Mouse (Mus musculus) heart, postnatal 0 days (tissue): ENCODE measurements around the gene Hist4h4. TPM values are rescaled to one million over a fixed set of nuclear protein-coding genes. Genes with fewer than 3 reads are reported as not detected.

Source experiments
- ATAC-seq: fragments of 200-750 bp; cut with Nextera tagmentation; 2 replicates; pipeline ENCODE4 v1.8.0; 2017; ENCODE audit warnings: low read depth, moderate number of reproducible peaks, moderate library complexity; ENCODE audit not compliant: insufficient read depth
- DNase-seq: peaks from one replicate; pipeline ENCODE4 v3.0.0-alpha.2; 2016; ENCODE audit warnings: low spot score
- H3K27ac ChIP-seq: fragments of 300-500 bp; sonication (generic); 2 replicates; pipeline ENCODE4 v1.5.1; 2014; ENCODE audit warnings: low read depth, mild to moderate bottlenecking
- H3K27me3 ChIP-seq: fragments of 300-500 bp; sonication (generic); 2 replicates; pipeline ENCODE4 v1.6.1; 2014; ENCODE audit warnings: low read length, mixed read lengths; ENCODE audit not compliant: control insufficient read depth, insufficient read depth
- H3K36me3 ChIP-seq: fragments of 300-500 bp; sonication (generic); replicated peaks from 2 replicates; pipeline ENCODE4 v1.6.1; 2014; ENCODE audit warnings: low read length, mixed read lengths; ENCODE audit not compliant: control insufficient read depth, insufficient read depth
- H3K4me1 ChIP-seq: fragments of 300-500 bp; sonication (generic); 2 replicates; pipeline ENCODE4 v1.6.1; 2014; ENCODE audit warnings: antibody characterized with exemption; ENCODE audit not compliant: control insufficient read depth, insufficient read depth
- H3K4me2 ChIP-seq: fragments of 300-500 bp; sonication (generic); 2 replicates; pipeline ENCODE4 v1.6.1; 2014; ENCODE audit warnings: low read depth, mild to moderate bottlenecking, low read length, moderate library complexity
- H3K4me3 ChIP-seq: fragments of 300-500 bp; sonication (generic); 2 replicates; pipeline ENCODE4 v1.5.1; 2014; ENCODE audit warnings: low read depth, low read length
- H3K9ac ChIP-seq: fragments of 300-500 bp; sonication (generic); replicated peaks from 2 replicates; pipeline ENCODE4 v1.6.1; 2014; ENCODE audit warnings: low read depth, low read length, mixed read lengths
- H3K9me3 ChIP-seq: fragments of 300-500 bp; sonication (generic); replicated peaks from 2 replicates; pipeline ENCODE4 v1.6.1; 2016; ENCODE audit warnings: low read length; ENCODE audit not compliant: control insufficient read depth
- CTCF ChIP-seq: IDR thresholded peaks from 2 replicates; pipeline ENCODE4 v1.5.1; 2016; ENCODE audit warnings: antibody characterized with exemption, control low read depth, low read depth
- EP300 ChIP-seq: IDR thresholded peaks from 2 replicates; pipeline ENCODE4 v1.6.1; 2016; ENCODE audit warnings: antibody characterized with exemption, low read depth
- WGBS: fragments of 180-500 bp; shearing (Covaris S2); extraction: QIAGEN DNeasy Blood & Tissue Kit; methylation state at CpG from one replicate; pipeline ENCODE4 v1.1.7; 2014; 5-methylcytosine and 5-hydroxymethylcytosine counted together
- polyA plus RNA-seq: library from polyadenylated mRNA; unstranded; fragments of >200 nt; fragmentation: Nextera tagmentation; extraction: Ambion mirVana; gene quantifications from 2 replicates; pipeline ENCODE4 v1.2.1, GENCODE M21; 2015
- total RNA-seq: library from RNA; depleted of rRNA; stranded (reverse); fragments of >200 nt; gene quantifications from 2 replicates; pipeline ENCODE4 v1.2.3, GENCODE M21; 2014; ENCODE audit warnings: low replicate concordance; rRNA removed

Gene Hist4h4
- 88.7 and 119 TPM in 2 replicates for total RNA-seq
- 0.34 and 0.37 TPM in 2 replicates for polyA plus RNA-seq

DNA sequence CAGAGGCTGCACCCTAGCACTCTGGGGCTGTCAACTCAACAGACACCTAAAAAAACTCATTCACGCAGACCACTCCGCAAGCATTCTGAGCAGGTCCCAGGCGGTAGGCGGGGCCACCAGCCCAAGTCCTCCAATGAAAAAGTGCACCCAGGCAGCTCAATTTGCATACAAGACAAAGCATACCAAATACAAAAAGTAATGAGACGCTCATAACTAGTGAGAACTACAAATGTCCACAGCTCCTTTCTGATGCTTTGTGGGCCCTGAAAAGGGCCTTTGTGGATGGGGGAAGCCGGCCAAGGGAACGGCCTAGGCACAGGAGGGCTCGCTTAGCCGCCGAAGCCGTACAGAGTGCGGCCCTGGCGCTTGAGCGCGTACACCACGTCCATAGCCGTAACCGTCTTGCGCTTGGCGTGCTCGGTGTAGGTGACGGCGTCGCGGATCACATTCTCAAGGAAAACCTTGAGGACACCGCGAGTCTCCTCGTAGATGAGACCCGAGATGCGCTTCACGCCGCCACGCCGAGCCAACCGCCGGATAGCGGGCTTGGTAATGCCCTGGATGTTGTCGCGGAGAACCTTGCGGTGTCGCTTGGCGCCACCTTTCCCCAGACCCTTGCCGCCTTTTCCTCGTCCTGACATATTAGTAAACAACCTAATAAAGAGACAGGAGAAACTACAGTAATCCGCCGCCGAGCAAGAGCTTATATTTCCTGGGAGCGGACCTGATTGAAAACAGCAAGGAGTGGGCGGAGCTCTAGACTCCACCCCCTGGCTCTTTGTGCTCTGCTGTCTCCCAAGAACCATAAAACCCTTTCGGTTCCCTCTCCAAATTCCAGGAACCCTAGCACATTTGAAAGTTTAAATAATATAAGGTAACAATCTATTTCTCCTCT is at the start of gene Hist4h4:
TSS of gene Hist4h4 (minus strand) at position 677 of the 895 bp plus-strand sequence.
- TF ChIP-seq EP300 (peak; percentile 68), CTCF (no peak)
- Histone ChIP-seq H3K9me3 (no peaks in the 10 kb centered on the region), H3K4me3 (peak within 1 kb of the TSS; percentile 67), H3K27ac (peak within 1 kb of the TSS; percentile 99), H3K36me3 (no peaks in the 10 kb centered on the region), H3K27me3 (no peaks in the 10 kb centered on the region), H3K4me2 (peak within 1 kb of the TSS; percentile 73), H3K9ac (peak within 1 kb of the TSS; percentile 81), H3K4me1 (peaks cover 10% of the 10 kb centered on the region)
- under 1% methylated on average over 50 of the region's 50 CpGs for WGBS
- peak; percentile 90 for DNase-seq
- peak; percentile 71 for ATAC-seq

DNA sequence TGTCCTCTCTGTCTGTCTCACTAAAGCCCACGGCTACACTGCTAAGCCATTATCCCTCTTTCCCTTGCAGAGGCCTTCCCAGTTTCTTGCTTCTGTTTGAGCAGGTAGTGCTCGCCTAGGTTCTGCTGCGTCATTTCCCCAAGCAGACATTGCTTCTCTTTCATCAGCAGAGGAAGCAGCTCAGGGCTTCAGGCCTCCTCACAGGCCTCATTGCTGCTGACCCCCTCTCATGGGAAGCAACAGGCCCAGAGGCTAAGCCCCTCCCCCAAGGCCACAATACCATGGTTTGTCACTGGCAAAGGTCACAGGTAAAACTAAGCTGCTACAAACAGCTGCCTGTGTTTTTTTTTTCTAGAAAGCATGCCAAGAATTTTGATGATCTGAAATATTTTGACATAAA is 48.5 kb upstream of the Hist4h4 start:
- TF ChIP-seq EP300 (no peak), CTCF (no peak)
- Histone ChIP-seq H3K4me2 (no peak overlapping the region), H3K4me1 (peaks cover 14% of the 10 kb centered on the region), H3K27ac (no peak overlapping the region), H3K27me3 (no peaks in the 10 kb centered on the region), H3K9me3 (no peaks in the 10 kb centered on the region), H3K36me3 (peaks cover 8% of the 10 kb centered on the region; the same call in 1 of the 2 replicates), H3K9ac (no peak overlapping the region), H3K4me3 (no peak overlapping the region)
- WGBS: 49% methylated on average over 3 of the region's 3 CpGs
- DNase-seq (no peak), ATAC-seq (no peak)

DNA sequence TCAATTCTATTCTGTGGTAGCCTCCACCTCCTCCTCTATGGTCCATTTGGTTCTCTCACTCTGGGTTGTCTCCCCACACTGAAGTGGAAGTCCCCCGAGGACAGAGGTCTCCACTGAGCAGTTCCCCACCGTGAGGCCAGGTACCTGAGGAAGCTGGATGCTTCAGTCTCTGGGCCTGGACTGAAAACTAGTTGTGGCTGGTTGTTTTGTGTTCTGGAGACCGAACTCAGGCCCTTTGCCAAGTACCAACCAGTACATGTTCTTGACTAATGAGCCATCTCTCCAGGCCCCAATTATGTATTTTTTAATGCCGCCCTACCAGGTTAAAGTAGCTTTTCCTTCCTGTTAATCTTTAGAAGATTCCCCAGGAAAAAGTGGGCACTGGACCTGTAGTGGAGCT is 48.1 kb upstream of the Hist4h4 start:
- H3K27ac ChIP-seq: no peak overlapping the region
- ATAC-seq: no peak
- 78% methylated on average over 4 of the region's 4 CpGs for WGBS

DNA sequence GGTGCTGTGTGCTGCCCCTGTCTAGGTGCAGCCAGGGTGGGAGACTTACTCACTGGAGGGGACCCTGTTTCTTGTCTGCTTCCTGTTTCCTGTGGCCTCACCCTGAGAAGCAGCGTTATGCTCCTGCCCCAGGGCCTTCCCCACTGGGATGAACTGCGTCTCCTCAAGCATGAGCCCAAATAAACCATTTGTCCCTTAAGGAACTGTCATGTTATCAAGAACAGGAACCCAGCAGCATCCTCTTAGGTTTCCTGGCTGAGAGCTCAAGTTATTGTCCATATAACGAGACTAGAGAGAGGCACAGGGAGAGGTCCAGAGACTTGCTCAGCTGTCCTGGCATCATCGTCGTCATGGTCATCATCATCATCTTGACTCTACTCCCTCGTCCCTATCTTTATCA is 46.1 kb upstream of the Hist4h4 start:
- H3K9me3 ChIP-seq: no peaks in the 10 kb centered on the region
- TF ChIP-seq CTCF: no peak
- no peak for TF ChIP-seq EP300
- peaks cover 3% of the 10 kb centered on the region for H3K4me1 ChIP-seq
- H3K9ac ChIP-seq: no peak overlapping the region
- H3K27ac ChIP-seq: no peak overlapping the region
- peaks cover 8% of the 10 kb centered on the region; the same call in 1 of the 2 replicates for H3K36me3 ChIP-seq
- H3K4me3 ChIP-seq: no peak overlapping the region
- 62% methylated on average over 6 of the region's 6 CpGs for WGBS
- H3K27me3 ChIP-seq: no peaks in the 10 kb centered on the region
- ATAC-seq: 0 out of 2 replicates have a peak, but pooled peaks have one; percentile 14
- H3K4me2 ChIP-seq: no peak overlapping the region
- DNase-seq: no peak

More for the DNA sequence above, 48.1 kb upstream of the Hist4h4 start:
- TF ChIP-seq EP300: no peak
- TF ChIP-seq CTCF: no peak
- H3K4me2 ChIP-seq: no peak overlapping the region
- H3K4me1 ChIP-seq: peaks cover 14% of the 10 kb centered on the region
- H3K36me3 ChIP-seq: peaks cover 8% of the 10 kb centered on the region; the same call in 1 of the 2 replicates
- H3K4me3 ChIP-seq: no peak overlapping the region
- no peaks in the 10 kb centered on the region for H3K27me3 ChIP-seq
- H3K9ac ChIP-seq: no peak overlapping the region
- no peaks in the 10 kb centered on the region for H3K9me3 ChIP-seq
- DNase-seq: no peak

DNA sequence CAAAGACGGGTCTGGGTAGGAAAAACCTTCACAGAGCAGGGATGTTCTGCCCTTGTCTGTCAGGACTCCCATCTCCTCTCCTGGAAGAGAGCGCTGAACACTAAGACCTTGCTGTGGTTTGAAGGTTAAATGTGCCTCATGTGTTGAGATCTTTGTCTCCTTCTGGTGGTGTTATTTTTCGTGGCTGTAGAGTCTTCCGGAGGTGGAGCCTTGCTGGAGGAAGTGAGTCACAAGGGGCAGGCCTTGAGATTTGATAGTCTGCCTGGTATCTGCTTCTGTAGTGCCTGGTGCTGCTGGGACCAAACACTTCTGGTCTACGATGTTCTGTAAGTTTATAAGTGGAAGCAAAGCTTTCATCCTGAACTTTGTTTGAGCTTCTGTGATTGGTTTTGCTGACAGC is 44.8 kb upstream of the Hist4h4 start:
- no peak overlapping the region for H3K4me3 ChIP-seq
- H3K9ac ChIP-seq: no peak overlapping the region
- no peaks in the 10 kb centered on the region for H3K27me3 ChIP-seq
- no peak overlapping the region for H3K27ac ChIP-seq
- no peak overlapping the region for H3K4me2 ChIP-seq
- ATAC-seq (no peak), DNase-seq (no peak)
- WGBS: 79% methylated on average over 5 of the region's 5 CpGs
- H3K4me1 ChIP-seq: peaks cover 3% of the 10 kb centered on the region; the same call in 1 of the 2 replicates
- H3K36me3 ChIP-seq: peaks cover 8% of the 10 kb centered on the region; the same call in 1 of the 2 replicates
- H3K9me3 ChIP-seq: no peaks in the 10 kb centered on the region
- no peak for TF ChIP-seq EP300
- no peak for TF ChIP-seq CTCF
